Mouse (Mus musculus): ENCODE data around the gene Pqlc3.

GRCm38 (mm10) chr12:17015711-17016110 lies 15.5 kb upstream of the Pqlc3 start:
- TF ChIP-seq CTCF (IDR thresholded peaks at IDR 0.05; ENCODE audit: extremely low read depth, insufficient read depth, low read length) (no peak), POLR2A (IDR thresholded peaks at IDR 0.05; ENCODE audit: extremely low read depth, insufficient read depth, low read length) (no peak)
